Mouse (Mus musculus): ENCODE results near the gene 4921517D22Rik.

GRCm38 (mm10) chr13:59690576-59690975 lies 3.3 kb downstream of the 4921517D22Rik start:
- TF ChIP-seq CTCF (IDR thresholded peaks at IDR 0.05) (peak; percentile 38), EP300 (IDR thresholded peaks at IDR 0.05) (no peak)
